Mouse (Mus musculus): ENCODE measurements around the gene Zfp182.

Gene Zfp182

DNA sequence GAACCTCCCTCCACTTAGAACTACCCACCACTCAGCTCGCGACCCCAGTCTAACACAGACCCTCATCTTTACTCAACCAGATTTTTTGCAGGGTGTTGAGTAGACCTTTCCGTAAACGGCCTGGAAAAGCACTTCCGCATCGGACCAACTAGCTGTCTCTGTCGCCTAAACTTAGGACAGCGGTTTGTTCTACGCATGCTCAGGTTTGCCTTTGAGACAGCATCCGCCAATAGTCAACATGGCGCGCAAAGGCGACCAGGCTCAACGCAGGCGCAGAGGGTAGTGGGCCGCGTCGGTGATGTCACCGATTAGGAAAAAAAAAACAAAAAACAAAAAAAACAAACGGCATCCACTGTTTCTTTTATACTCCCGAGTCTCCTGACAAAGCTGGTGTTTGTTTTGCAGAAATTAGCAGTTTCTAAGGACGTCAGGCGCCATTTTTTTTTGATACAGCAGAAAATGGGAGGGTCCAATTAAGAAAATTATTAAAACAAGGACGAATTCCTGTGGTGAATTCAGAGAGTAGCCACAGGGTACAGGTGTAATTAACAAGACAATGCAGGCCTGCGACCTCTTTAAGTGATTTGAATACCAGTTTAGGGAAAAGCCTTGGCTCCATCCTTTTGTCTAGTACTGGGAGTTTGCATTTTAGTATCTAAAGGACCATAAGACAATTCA is at the start of gene Zfp182:
Gene Zfp182 (minus strand): TSS at position 451 of the 678 bp plus-strand sequence.
- DNase-seq (ENCODE audit: low read depth): peak; percentile 38

DNA sequence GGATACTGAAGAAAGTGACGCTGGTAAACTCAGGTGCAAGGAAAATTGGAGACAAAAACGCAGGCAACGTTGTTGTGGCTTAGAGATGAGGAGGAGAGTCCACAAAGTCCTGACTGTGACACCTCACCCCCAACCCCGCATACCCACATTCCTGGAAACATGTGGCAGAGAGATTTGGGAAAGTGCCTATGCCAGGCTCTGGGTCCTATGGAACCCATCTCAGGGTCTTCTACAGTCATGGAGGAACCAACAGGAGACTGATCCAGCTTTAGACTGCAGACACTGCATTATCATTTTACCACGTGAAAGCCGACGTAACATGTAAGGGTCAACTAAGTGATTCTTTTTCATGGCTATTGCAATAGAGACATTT is 27.7 kb upstream of the Zfp182 start:
- DNase-seq (ENCODE audit: low read depth): no peak

DNA sequence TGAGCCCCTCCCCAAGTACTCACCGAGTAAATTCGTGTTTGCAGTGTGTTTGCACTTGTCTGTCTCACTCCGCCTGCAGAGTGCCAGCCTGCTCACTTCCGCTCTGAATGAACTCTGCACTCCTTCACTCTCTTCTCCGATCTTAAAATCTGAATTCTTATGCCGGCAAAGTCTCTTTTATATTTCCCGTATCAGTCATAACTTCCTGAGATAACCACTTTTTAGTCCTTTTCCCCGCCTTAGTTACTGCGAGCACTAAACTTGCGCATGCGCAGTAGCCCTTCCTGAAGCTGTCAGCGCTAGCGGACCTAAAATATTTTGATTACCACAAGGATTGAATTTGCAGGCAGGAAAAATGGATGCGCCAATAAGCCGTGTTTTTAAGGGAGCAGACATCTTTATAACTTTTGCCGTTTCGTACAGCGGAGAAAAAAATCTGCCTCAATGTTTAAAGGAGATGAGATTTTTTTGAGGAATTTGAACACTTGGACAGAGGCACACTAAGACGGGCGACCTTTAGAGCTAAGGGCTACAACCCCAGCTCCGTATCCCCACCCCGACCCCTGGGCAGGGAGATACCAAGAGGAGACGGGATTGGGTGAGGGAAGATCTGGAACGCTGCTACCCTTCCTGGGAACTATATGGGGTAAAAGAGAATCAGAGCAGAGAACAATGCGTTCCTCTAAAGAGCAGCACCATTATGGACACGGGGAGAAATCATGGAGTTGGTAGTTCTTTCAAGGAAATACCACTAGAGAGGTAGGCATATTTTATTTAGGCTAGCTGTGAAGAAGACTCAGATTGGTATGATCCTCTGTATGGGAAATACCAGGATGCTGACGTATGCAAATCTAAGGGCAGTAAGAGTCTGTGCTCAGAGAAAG is 27.1 kb upstream of the Zfp182 start, which contains the start of gene Zfp300:
Gene Zfp300 (minus strand): TSS at position 545 of the 884 bp plus-strand sequence.
- DNase-seq (ENCODE audit: low read depth): peak; percentile 42

DNA sequence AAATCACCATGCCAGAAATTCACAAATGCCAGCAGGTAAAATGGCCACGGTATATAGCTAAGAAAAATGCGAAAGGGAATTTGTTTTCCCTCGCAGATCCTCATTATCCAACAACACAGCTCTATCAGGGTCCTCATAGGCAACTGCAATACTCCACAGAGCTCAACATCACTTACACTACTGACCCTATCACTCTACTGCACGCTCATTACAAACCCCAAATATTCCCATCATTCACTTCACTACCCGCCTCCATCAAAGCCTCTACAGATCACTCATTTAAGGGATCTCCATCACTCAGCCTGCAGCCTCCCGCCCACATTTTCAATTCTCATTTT is 26.5 kb upstream of the Zfp182 start:
- no peak for DNase-seq (ENCODE audit: low read depth)

DNA sequence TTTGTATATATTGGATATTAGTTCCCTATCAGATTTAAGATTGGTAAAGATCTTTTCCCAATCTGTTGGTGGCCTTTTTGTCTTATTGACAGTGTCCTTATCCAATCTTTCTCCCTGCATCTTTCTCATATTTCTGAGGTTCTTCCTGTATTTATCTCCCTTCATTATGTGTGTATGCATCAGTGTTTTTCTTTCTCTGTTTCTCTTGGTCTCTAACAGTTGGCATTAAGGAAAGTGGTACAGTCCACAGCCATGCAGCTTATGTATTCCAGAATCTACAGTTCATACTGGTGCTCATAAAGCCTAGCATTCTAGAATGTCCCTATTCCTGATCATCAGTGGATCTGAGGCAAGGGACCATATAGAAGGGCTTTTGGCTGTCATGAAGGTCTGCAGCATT is 6.0 kb upstream of the Zfp182 start, which contains the start of gene Spaca5:
Gene Spaca5 (plus strand): TSS at position 301 of the 400 bp plus-strand sequence.
- DNase-seq (ENCODE audit: low read depth): no peak

DNA sequence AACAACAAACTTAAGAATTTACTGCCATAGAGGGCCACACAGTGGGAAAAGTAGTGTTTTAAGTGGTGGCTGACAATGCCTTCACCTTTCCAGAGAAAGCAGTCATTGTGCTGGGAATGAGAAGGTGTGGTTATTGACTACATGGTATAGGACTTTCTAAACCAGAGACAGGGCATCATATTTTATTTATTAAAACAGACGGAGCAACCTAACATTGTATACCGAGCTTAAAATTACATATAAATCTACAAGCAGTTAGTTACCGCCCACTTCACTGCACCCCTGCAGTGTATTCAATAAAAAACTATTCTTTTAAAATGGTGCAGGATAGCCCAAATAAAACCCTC is 401 bp upstream of the Zfp182 start:
- no peak for DNase-seq (ENCODE audit: low read depth)

DNA sequence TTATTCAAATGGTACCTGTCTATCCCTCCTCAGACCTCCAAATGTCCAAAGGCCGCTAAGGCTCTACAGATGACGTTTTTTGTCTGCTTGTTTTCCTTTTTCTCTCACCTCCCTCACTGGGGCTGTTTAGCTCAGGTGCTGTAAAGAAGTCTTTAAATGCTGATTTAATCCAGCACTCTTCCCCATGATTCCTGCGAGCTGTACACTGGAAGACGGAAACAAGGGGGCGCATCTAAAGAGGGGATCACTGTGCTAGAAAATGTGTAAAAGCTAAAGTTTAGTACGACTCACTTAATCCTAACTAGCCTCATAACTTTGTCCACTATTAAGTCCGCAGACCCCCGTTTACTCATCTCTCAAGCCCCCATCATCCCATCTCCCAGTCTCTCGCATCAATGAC is 656 bp downstream of the Zfp182 start:
- no peak for DNase-seq (ENCODE audit: low read depth)

DNA sequence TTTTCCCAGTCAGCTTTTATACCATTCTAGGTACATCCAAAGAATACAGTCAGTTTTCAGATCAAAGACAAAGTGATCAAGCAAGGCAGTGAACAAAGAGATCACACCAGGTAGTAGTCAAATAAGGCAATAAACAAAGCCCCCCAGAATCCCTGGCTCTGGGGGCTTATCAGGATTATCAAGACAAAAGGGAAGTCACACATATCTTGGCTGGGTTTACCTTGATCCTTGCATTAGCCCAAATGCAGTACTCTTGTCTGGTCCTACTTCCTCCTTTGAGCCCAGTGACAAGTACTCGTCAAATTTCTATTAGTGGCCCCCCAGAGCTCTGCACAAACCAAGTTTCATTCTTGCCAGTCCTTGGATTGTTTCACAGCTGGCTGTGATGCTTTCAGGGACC is 81.2 kb downstream of the Zfp182 start:
- DNase-seq (ENCODE audit: low read depth): no peak
